Mouse (Mus musculus) kidney, embryonic 15.5 days (tissue): ENCODE data around the gene Lrp3. TPM values are rescaled to one million over a fixed set of nuclear protein-coding genes. Genes with fewer than 3 reads are reported as not detected.

Experiments
- ATAC-seq: fragments of 200-750 bp; cut with Nextera tagmentation; replicated peaks from 2 replicates; pipeline ENCODE4 v1.8.0; 2017; ENCODE audit warnings: moderate TSS enrichment; ENCODE audit not compliant: low FRiP score
- H3K27ac ChIP-seq: fragments of 300-500 bp; sonication (generic); 2 replicates; pipeline ENCODE4 v1.5.1; 2015; ENCODE audit warnings: mild to moderate bottlenecking, inconsistent platforms
- H3K27me3 ChIP-seq: fragments of 300-500 bp; sonication (generic); 2 replicates; pipeline ENCODE4 v1.6.1; 2015; ENCODE audit warnings: inconsistent platforms
- H3K36me3 ChIP-seq: fragments of 300-500 bp; sonication (generic); 2 replicates; pipeline ENCODE4 v1.6.1; 2015; ENCODE audit warnings: inconsistent platforms
- H3K4me1 ChIP-seq: fragments of 300-500 bp; sonication (generic); 2 replicates; pipeline ENCODE4 v1.6.1; 2015; ENCODE audit warnings: inconsistent platforms
- H3K4me2 ChIP-seq: fragments of 300-500 bp; sonication (generic); 2 replicates; pipeline ENCODE4 v1.6.1; 2015; ENCODE audit warnings: moderate library complexity, mild to moderate bottlenecking, inconsistent platforms
- H3K4me3 ChIP-seq: fragments of 300-500 bp; sonication (generic); replicated peaks from 2 replicates; pipeline ENCODE4 v1.5.1; 2015; ENCODE audit warnings: mild to moderate bottlenecking, inconsistent platforms
- H3K9ac ChIP-seq: fragments of 300-500 bp; sonication (generic); 2 replicates; pipeline ENCODE4 v1.6.1; 2015; ENCODE audit warnings: mild to moderate bottlenecking, inconsistent platforms
- H3K9me3 ChIP-seq: fragments of 300-500 bp; sonication (generic); replicated peaks from 2 replicates; pipeline ENCODE4 v1.6.1; 2016; ENCODE audit warnings: inconsistent platforms
- WGBS: fragments of 180-500 bp; shearing (Covaris S2); methylation state at CpG from one replicate; pipeline ENCODE4 v1.1.7; 2015; ENCODE audit warnings: mixed read lengths; 5-methylcytosine and 5-hydroxymethylcytosine counted together
- polyA plus RNA-seq: library from polyadenylated mRNA; unstranded; fragments of >200 nt; fragmentation: Nextera tagmentation; extraction: Ambion mirVana; gene quantifications from 2 replicates; pipeline ENCODE4 v1.2.1, GENCODE M21; 2015

Lrp3 gene
- polyA plus RNA-seq, 1 experiment from 2014 or later, result 6.3 TPM

DNA sequence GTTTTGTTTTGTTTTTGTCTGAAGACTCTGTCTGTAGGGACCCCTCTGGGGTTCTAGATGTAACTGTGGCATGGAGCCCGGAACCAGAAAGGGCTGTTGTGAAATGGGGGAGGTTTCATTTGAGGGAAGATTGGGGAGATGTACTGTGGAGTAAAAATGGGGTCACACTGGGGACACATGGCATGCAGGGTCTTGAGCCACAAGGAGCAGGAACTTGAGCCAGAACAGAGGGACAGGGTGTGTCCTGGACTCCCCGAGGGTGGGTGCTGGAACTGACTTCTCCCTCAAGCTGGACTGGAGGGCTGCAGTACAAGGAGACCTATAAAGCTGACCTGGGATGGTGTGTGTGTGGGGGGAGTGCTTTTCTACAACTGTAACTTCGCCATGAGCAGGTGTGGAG lies 57.8 kb downstream of the Lrp3 start:
- Histone ChIP-seq H3K4me2 (no peak overlapping the region), H3K4me1 (no peaks in the 10 kb centered on the region), H3K9me3 (no peaks in the 10 kb centered on the region), H3K4me3 (no peak overlapping the region), H3K27me3 (no peaks in the 10 kb centered on the region), H3K9ac (no peak overlapping the region), H3K36me3 (no peaks in the 10 kb centered on the region), H3K27ac (no peak overlapping the region)
- no peak for ATAC-seq
- WGBS, result 69% methylated on average over 3 of the region's 3 CpGs

- 70% methylated on average over 16 of the region's 16 CpGs for WGBS
- H3K9me3 ChIP-seq, result no peaks in the 10 kb centered on the region
- ATAC-seq, result no peak
- H3K9ac ChIP-seq, result no peak overlapping the region
- H3K4me3 ChIP-seq, result no peak overlapping the region
- H3K4me2 ChIP-seq, result no peak overlapping the region
- no peak overlapping the region for H3K27ac ChIP-seq
- no peaks in the 10 kb centered on the region for H3K4me1 ChIP-seq
- no peaks in the 10 kb centered on the region for H3K27me3 ChIP-seq
- H3K36me3 ChIP-seq, result no peaks in the 10 kb centered on the region
These were observed 58.5 kb downstream of the Lrp3 start for GRCm38 (mm10) chr7:35156561-35157477.

GRCm38 (mm10) chr7:35154449-35154848 lies 60.8 kb downstream of the Lrp3 start:
- H3K27ac ChIP-seq, result no peak overlapping the region
- H3K9me3 ChIP-seq, result no peaks in the 10 kb centered on the region
- 81% methylated on average over 12 of the region's 12 CpGs for WGBS
- peaks cover 5% of the 10 kb centered on the region for H3K4me1 ChIP-seq
- no peak for ATAC-seq
- H3K4me2 ChIP-seq, result no peak overlapping the region
- H3K4me3 ChIP-seq, result no peak overlapping the region
- no peak overlapping the region for H3K9ac ChIP-seq
- H3K36me3 ChIP-seq, result no peaks in the 10 kb centered on the region
- no peaks in the 10 kb centered on the region for H3K27me3 ChIP-seq

GRCm38 (mm10) chr7:35150860-35151259 lies 64.4 kb downstream of the Lrp3 start:
- no peak overlapping the region for H3K27ac ChIP-seq
- H3K27me3 ChIP-seq, result no peaks in the 10 kb centered on the region
- H3K36me3 ChIP-seq, result no peaks in the 10 kb centered on the region
- no peak overlapping the region for H3K4me2 ChIP-seq
- no peak for ATAC-seq
- H3K9ac ChIP-seq, result no peak overlapping the region
- 76% methylated on average over 5 of the region's 5 CpGs for WGBS
- H3K4me1 ChIP-seq, result peaks cover 18% of the 10 kb centered on the region
- H3K4me3 ChIP-seq, result no peak overlapping the region
- no peaks in the 10 kb centered on the region for H3K9me3 ChIP-seq

Other genes starting within 250 kb of the Lrp3 start
- 37.4 and 41.5 TPM in 2 replicates for gene Cebpg, start 158.9 kb downstream of the Lrp3 start, polyA plus RNA-seq
- gene Cebpa, start 96.2 kb downstream of the Lrp3 start, polyA plus RNA-seq, result 1.3 and 1.5 TPM in 2 replicates
- 1.1 and 2.4 TPM in 2 replicates for gene Slc7a10, start 29.1 kb downstream of the Lrp3 start, polyA plus RNA-seq
- gene Gpatch1, start 102.9 kb upstream of the Lrp3 start, polyA plus RNA-seq, result 19.5 and 20.4 TPM in 2 replicates
- gene Rhpn2, start 118.7 kb upstream of the Lrp3 start, polyA plus RNA-seq, result 14.3 and 14.4 TPM in 2 replicates
- 19.4 and 20.2 TPM in 2 replicates for gene Faap24, start 181.3 kb upstream of the Lrp3 start, polyA plus RNA-seq
- 53.9 and 63.3 TPM in 2 replicates for gene Cep89, start 181.5 kb upstream of the Lrp3 start, polyA plus RNA-seq
- gene Slc7a9, start 233.3 kb upstream of the Lrp3 start, polyA plus RNA-seq, result 8.4 and 9.2 TPM in 2 replicates